22 mouse cellular contexts compared by ENCODE assay signal in genomic region chr13:93385147-93385546, GRCm38 (mm10).
"Had no signal": no experiment of that assay in that cellular context is flagged by ENCODE, and none has a peak within 500 bp of the region (broad histone marks: within the 10 kb centered on the region; RNA-seq: fewer than 3 reads in every experiment).

No protein-coding gene starts in this region.

- H3K9me3 ChIP-seq: lung, embryonic 15.5 days; midbrain, embryonic 10.5 days; midbrain, embryonic 12.5 days; neural tube, embryonic 13.5 days; neural tube, embryonic 15.5 days; stomach, embryonic 15.5 days had no signal

- H3K4me1 ChIP-seq: lung, embryonic 15.5 days; midbrain, embryonic 12.5 days; neural tube, embryonic 13.5 days; neural tube, embryonic 15.5 days; stomach, embryonic 15.5 days had no signal

- H3K27me3 ChIP-seq: lung, embryonic 15.5 days; midbrain, embryonic 12.5 days; neural tube, embryonic 13.5 days; neural tube, embryonic 15.5 days; stomach, embryonic 15.5 days had no signal

- H3K4me2 ChIP-seq: lung, embryonic 15.5 days; midbrain, embryonic 12.5 days; neural tube, embryonic 13.5 days; neural tube, embryonic 15.5 days; stomach, embryonic 15.5 days had no signal

- H3K27ac ChIP-seq: lung, embryonic 15.5 days; macrophage; midbrain, embryonic 10.5 days; midbrain, embryonic 12.5 days; neural tube, embryonic 13.5 days; neural tube, embryonic 15.5 days; stomach, embryonic 15.5 days; stomach, postnatal 0 days had no signal

- DNase-seq: lung, adult 2 months; lung, postnatal 14 days; lung, postnatal 36 days; midbrain, embryonic 14.5 days; right cerebral cortex, adult 18-20 months; right cerebral cortex, postnatal 25 days; right cerebral cortex, postnatal 4 days; spleen, adult 18-20 months; thymus, adult 2 months; thymus, postnatal 25 days; thymus, postnatal 4 days had no signal

- H3K36me3 ChIP-seq: lung, embryonic 15.5 days; midbrain, embryonic 10.5 days; midbrain, embryonic 12.5 days; neural tube, embryonic 13.5 days; neural tube, embryonic 15.5 days; stomach, embryonic 15.5 days had no signal

- ATAC-seq: lung, postnatal 0 days; midbrain, embryonic 16.5 days had no signal

- H3K9ac ChIP-seq: lung, embryonic 15.5 days; midbrain, embryonic 12.5 days; neural tube, embryonic 13.5 days; neural tube, embryonic 15.5 days; stomach, embryonic 15.5 days had no signal

- H3K4me3 ChIP-seq: lung, embryonic 15.5 days; midbrain, embryonic 10.5 days; midbrain, embryonic 12.5 days; myocyte; neural tube, embryonic 13.5 days; neural tube, embryonic 15.5 days; stomach, embryonic 15.5 days had no signal
